Mouse (Mus musculus): ENCODE results near the gene Ksr2. TPM values are rescaled to one million over a fixed set of nuclear protein-coding genes. Genes with fewer than 3 reads are reported as not detected.
A peak's percentile ranks its signal among the peaks of the same experiment; 100 is the strongest.
"Not testable (repeated sequence)": the region's sequence is repeated elsewhere in the genome, so short reads cannot be mapped to it uniquely, and the experiment has no call there.

The Ksr2 gene
- total RNA-seq (2021) = under 1 TPM; 0.02 to 0.05 TPM

- peak; percentile 11 to 14 for DNase-seq
- intact Hi-C loops (cut with DNase I) = no loop called here
Measured at GRCm38 (mm10) chr5:117413507-117414501, at the start of gene Ksr2. Gene Ksr2 (plus strand): TSS chr5:117414000.

DNA sequence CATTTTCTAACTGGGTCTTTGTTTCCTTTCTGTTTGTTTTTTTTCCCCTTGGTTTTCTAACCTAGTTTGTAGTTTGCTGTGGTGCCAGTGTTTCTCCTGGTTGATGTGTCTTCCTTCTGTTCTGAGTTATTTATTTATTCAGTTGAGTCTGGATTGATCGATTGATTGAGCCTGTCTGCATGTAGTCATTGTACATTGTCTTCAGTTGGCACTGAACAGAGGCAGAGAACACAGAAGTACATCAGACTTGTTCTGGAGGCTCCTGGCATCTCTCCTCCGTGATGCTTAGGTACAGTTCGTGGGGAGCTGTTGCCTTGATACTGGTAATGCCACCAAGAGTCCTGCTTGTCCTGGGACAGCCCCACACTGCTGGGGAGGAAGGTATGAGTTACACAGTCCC is 49.0 kb upstream of the Ksr2 start:
- intact Hi-C loops (cut with DNase I) = no loop called here

DNA sequence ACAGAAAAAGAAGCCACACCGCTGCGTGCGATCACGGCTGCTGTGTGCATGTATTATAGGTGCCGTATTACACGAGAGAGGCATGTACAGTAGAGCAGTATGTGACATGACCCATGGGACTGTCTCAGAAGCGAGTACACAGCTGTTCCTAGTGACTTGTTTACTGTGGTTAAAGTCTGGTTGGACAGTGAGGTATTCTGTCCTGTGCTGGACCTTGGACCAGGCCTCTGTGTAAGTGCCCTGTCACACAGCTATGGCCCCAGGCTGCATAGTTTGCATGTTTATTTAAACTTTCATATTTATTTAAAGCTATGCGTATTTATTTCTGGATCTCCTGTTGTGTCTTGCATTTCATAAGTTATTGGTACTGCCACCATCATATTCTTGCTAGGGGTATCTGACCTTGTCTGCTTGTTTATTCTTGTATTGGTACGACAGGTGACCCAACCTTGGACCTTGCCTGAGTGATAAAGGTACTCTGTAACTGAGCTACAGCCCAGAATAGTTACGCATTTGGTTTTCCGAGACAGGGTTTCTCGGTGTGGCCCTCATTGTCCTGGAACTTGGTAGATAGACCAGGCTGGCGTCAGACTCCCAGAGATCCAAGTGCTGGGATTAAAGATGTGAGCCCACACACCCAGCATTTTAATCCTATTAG is 47.8 kb upstream of the Ksr2 start:
- intact Hi-C loops (cut with DNase I) = no loop called here
- DNase-seq = no peak

More for the DNA sequence above, 49.0 kb upstream of the Ksr2 start:
- DNase-seq = no peak

DNA sequence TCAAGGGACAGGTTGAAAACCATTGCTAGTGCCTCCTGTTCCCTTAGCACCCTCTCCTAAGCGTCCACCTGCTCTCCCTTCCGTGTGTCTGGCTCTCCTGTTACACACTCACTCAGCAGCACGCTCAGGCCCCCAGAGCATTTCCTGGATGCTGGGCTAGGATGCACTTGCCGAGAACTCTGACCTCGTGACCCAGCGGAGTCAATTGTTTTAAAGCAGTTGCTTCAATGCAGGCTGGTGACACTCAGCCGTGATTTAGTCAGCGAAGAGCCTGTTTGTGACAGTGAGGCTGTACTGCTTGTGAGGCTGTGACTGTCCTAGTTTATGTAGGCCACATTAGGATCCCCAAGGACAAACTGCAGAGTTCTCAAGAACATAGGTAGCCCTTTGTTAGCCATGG is 46.6 kb upstream of the Ksr2 start:
- intact Hi-C loops (cut with DNase I) = no loop called here
- no peak for DNase-seq

DNA sequence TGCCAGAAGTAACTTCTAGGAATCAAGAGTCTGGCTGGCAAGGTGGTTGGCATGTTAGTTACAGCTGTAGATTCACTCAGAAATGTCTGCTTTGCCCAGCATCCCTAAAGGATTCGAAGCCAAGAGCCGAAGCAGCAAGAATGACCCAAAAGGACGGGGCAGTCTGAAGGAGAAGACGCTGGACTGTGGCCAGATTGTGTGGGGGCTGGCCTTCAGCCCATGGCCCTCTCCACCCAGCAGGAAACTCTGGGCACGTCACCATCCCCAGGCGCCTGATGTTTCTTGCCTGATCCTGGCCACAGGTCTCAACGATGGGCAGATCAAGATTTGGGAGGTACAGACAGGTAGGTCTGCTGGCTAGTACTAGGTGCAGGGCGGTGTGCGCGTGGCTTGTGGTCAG is 43.2 kb upstream of the Ksr2 start:
- intact Hi-C loops (cut with DNase I) = no loop called here
- DNase-seq = no peak

DNA sequence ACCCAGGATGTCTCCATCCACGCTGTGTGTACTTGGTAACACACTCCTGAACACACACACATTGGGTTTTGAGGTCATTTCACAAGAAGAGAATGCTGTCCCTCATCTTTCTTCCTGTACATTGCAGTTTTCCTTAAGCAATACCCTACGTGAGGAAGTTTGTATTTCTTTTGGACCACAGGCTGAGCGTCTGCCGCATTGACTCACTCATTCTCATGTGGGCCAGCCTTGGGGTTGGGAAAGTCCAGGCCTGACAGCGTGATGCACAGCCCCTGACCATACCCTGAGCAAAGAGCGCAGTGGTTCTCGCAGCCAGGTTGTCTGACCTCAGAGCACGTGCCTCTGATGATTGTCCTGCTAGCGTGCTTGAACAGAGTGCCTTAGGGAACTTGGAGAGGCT is 40.4 kb upstream of the Ksr2 start:
- intact Hi-C loops (cut with DNase I) = no loop called here

DNA sequence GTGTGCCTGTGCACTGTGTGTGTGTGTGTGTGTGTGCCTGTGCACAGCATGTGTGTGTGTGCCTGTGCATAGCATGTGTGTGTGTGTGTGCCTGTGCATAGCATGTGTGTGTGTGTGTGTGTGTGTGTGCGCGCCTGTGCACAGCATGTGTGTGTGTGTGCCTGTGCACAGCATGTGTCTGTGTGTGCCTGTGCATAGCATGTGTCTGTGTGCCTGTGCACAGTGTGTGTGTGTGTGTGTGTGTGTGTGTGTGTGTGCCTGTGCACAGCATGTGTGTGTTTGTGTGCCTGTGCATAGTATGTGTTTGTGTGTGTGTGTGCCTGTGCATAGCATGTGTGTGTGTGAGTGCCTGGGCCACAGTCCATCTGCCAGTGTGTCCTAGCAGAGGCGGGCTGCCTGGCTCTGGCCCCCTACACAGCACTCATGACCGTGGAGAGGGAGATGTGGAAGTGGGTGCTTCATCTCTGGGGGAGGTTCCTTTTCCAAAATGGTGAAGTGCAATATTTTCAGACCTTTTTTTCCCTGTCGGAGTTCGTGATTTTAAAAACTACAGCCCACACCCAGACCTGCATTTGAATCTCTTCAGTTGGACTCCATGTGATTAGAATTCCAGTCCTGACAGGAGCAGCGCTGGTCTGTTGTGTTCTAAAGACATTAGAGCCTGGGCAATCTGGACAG is 39.3 kb upstream of the Ksr2 start:
- intact Hi-C loops (cut with DNase I) = no loop called here
- DNase-seq = no peak

More for the DNA sequence above, 40.4 kb upstream of the Ksr2 start:
- no peak for DNase-seq

DNA sequence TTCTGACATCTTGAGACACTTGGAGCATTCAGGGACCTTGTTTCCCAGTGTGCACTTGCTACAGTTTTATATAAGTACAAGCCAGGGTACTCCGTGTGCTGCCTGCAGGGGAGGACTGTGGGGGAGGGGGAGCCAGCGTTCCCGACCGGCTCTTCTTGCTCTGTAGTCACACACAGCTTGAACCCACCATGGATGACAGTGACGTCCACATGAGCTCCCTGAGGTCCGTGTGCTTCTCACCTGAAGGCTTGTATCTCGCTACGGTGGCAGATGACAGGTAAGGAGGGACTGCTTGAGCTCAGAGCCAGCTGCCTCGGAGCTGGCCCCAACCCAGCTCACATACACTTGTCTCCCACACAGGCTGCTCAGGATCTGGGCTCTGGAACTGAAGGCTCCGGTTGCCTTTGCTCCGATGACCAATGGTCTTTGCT is 37.5 kb upstream of the Ksr2 start:
- intact Hi-C loops (cut with DNase I) = no loop called here
- DNase-seq = no peak

GRCm38 (mm10) chr5:117377731-117378130 is 36.1 kb upstream of the Ksr2 start:
- intact Hi-C loops (cut with DNase I) = not testable (repeated sequence)

GRCm38 (mm10) chr5:117380199-117380598 is 33.6 kb upstream of the Ksr2 start:
- intact Hi-C loops (cut with DNase I) = loop anchor here (10.0 kb wide), 1 partner anchor 265 kb away; the partner anchor contains the start of gene Suds3
- DNase-seq = no peak

More at GRCm38 (mm10) chr5:117377731-117378130, 36.1 kb upstream of the Ksr2 start:
- DNase-seq = not testable (repeated sequence)

DNA sequence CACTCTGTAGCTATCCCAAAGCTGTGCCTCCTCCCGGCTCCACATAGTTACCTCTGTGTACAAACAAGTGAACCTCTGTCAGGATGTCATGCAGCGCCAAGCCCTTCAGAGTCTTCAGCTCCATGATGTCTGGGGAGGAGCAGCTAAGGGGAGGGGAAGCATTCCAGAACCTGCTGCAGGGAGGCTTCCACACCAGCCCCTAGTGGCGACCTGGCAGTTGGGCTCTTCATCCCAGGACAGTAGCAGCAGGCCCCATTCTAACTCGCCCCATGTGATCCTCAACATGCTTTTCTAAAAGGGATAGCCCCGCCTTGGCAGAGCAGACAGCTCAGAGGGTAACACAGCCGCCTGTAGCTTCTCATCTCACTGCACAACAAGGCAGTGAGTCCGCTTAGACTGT is 32.0 kb upstream of the Ksr2 start:
- intact Hi-C loops (cut with DNase I) = loop anchor here (10.0 kb wide), 1 partner anchor 267 kb away; the partner anchor contains the start of gene Suds3
- no peak for DNase-seq

GRCm38 (mm10) chr5:117383198-117383597 is 30.6 kb upstream of the Ksr2 start:
- DNase-seq = no peak
- intact Hi-C loops (cut with DNase I) = loop anchor here (10.0 kb wide), 1 partner anchor 268 kb away; the partner anchor contains the start of gene Suds3

DNA sequence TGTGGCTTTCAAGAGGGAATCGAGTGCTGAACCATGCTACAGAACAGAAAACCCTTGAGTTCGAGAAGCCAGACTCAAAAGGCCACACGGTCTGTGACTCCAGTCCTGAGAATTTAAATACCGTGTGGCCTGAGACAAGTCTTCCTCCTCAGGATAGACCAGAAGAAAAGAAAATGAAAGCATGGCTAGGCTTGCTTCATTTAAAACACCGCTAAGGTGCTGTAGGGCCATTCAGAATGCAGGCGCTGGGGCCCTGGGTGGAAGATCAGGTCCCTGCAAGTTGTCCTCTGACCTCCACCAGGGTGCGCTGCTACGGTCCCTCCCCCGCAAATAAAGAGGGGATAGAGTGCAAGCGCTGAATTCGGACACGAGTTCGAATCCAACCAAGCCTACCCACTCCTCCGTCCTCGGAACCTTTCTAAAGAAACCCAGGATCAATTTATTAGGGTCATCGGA is 25.5 kb upstream of the Ksr2 start:
- intact Hi-C loops (cut with DNase I) = loop anchor here (2.0 to 10.0 kb wide), 3 partner anchors 28 to 274 kb away; partner anchors contain the start of gene Suds3
- peak; percentile 40 to 66 for DNase-seq

GRCm38 (mm10) chr5:117388877-117389276 is 24.9 kb upstream of the Ksr2 start, which contains the start of gene Rfc5:
Gene Rfc5 (minus strand): TSS chr5:117389047.
- DNase-seq = peak; percentile 96 to 97
- intact Hi-C loops (cut with DNase I) = loop anchor here (2.0 to 10.0 kb wide), 3 partner anchors 28 to 274 kb away; partner anchors contain the start of gene Suds3

- DNase-seq = no peak
- intact Hi-C loops (cut with DNase I) = no loop called here
Measured at GRCm38 (mm10) chr5:117390895-117391294, 22.9 kb upstream of the Ksr2 start.

DNA sequence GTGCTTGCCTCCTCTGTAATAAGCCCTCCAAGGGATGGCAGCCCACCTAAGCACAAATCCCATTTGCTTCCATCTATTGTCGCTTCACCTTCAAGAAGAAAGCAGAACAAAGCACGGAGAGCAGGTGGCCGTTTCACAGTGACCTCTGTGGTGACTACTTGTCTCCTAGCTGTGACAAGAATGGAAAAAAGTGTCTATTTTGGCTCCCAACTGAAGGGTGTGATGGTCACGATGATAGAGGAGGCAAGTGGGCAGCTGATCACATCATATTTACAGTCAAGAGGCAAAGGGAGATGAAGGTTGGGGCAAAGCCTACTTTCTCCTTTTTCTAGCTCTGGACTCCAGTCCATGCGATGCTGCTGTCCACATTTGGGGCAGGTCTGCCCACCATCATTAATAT is 18.0 kb upstream of the Ksr2 start:
- no peak for DNase-seq
- intact Hi-C loops (cut with DNase I) = no loop called here

- DNase-seq = no peak
Measured at GRCm38 (mm10) chr5:117396596-117397014, 17.2 kb upstream of the Ksr2 start.

GRCm38 (mm10) chr5:117397371-117397770 is 16.4 kb upstream of the Ksr2 start:
- DNase-seq = no peak
- intact Hi-C loops (cut with DNase I) = no loop called here

More at GRCm38 (mm10) chr5:117396596-117397014, 17.2 kb upstream of the Ksr2 start:
- intact Hi-C loops (cut with DNase I) = no loop called here

DNA sequence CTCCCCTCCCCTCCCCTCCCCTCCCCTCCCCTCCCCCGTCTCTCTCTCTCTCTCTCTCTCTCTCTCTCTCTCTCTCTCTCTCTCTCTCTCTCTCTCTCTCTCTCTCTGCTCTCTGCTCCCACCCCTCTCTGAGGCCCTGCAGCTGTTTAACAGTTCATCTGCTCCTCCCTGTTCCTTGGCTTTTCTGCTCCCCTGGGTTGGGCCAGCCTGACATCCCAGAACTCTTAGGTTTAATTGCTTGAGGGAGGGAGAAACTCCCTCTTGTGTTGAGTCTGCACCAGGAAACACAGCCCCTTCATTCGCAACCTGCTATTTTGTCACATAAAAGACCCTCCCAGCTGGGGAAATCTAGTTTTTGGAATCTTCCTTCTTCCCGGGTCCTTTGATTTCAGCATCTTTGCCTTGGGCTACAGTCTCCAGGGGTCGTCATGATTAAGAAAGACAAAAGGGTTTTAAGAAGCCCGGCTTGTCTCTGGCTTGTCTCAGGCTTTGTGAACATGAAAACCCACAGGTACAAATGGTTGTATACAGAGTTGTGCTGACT is 15.7 kb upstream of the Ksr2 start:
- intact Hi-C loops (cut with DNase I) = no loop called here
- no peak for DNase-seq

DNA sequence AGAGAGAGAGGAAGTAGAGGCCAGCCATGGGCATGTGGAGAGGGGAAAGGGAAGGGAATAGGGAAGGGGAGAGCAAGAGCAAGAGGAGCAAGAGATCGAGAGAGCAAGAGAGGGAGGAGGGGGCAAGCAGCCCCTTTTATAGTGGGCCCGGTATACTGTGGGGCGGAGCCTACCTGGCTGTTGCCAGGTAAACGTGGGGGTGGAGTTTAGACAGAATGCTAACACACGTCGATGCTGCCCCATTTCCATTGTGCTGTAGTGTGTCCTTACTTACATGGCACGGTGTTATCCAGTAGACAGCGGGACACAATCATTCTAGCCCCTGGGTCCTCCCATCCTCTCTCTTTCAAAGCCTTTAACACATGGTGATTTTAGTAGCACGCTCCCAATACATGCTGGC is 14.5 kb upstream of the Ksr2 start:
- intact Hi-C loops (cut with DNase I) = no loop called here
- DNase-seq = no peak
